Mouse (Mus musculus) activated CD4-positive, CD25-positive, alpha-beta regulatory T cell, adult 4 months (primary cell): ENCODE measurements around the gene Ofd1. TPM values are rescaled to one million over a fixed set of nuclear protein-coding genes. Genes with fewer than 3 reads are reported as not detected.

Source experiments
- ATAC-seq: one replicate; pipeline ENCODE4 v1.8.0; 2017
- polyA plus RNA-seq, 2 experiments: library from polyadenylated mRNA; unstranded; fragments of 100-300 nt; shearing (Covaris generic); gene quantifications; one replicate each; pipeline ENCODE4 v1.2.1; 2017

The Ofd1 gene
- polyA plus RNA-seq, 2 experiments from 2014 or later, result 6.0 to 7.1 TPM

DNA sequence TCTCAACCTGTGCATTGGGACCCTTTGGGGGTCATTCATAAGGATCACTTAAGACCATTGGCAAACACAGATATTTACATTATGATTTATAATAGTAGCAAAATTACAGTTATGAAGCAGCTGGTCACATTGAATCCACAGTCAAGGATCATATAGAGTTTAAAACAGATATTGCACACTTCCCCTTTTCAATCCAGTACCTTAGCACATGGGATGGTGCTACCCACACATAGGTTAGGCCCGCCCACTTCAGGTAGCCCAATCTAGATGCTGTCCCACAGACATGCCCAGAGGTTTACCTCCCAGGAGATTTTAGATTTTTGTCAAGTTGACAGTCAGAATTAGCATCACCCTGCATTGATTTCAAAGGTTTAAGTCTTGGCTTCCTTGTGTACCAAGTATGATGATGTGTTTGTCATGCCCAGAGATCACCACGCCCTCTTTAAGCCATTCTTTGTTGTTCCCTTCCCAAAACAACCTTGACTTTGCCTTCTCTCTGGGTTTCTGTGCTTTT lies 80.5 kb downstream of the Ofd1 start:
- no peak for ATAC-seq

DNA sequence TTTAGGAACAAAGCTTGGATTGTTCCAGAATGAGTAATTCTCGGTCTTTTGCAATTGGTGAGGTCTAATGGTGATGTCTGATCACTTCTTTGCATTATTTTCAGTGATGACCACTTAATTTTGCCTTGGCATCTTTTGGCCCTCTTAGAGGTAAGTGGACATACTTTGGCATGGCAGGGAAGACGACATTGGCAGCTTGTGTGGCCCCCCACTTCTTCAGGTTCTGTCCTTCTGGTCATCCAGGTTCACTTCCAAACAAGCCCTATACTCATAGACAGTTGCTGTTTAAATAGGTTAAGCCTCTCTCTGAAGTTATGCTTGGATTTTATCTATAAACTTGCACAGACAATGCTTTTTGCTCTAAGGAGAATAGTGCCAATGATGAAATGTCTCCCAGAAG lies 81.5 kb downstream of the Ofd1 start:
- ATAC-seq, result no peak

DNA sequence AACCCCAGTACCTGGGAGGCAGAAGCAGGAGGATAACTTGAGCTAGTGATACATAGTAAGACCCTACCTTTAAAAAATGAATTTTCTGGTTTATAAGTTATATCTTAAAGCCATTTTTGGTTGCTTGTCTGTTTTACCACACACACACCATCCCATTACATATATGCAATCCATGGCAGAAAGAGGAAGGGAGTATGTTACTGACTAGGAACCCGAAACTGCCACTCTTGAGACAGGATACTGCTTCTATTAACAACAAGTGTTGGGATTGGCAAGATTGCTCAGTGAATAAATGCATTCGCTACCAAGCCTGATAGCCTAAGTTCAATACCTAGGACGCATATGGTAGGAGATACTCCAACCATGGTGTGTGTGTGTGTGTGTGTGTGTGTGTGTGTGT lies 84.2 kb downstream of the Ofd1 start:
- no peak for ATAC-seq

DNA sequence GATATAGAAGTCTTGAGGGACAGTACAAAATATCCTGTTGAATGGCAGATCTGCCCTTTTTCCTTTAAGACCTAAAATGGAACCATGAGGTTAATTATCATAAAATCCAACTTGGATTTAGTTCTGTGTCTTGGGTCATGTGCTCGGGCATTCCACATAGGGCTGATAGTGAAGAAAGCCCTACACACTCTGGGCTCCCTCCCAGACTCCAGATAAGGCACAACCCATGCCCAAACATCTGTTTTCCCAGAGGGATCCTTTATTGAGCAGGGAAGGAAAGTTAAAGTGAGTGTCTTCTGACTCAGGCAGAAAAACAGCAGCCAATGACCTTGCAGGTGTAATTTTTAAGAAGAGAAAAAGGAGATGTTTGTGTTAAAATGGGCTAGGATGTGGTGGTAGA lies 85.6 kb downstream of the Ofd1 start:
- no peak for ATAC-seq

DNA sequence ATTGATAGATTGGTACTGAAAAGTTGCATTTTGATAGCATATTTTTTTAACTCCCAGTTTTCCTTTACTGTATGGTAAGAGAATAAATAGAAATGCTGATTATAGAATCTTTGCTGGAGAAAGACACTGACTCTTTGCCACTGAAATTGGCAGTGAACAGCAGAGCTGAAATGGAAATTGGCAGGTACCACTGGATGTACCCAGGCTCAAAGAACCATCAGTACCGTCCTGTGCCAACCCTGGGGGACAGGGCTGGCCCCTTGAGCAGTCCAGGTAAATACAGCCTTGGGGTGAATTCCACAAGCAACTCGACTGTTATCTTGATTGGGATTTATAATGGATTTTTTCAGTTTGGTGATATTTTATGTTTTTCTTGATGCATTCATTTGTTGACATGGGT lies 87.1 kb downstream of the Ofd1 start:
- ATAC-seq, result no peak

DNA sequence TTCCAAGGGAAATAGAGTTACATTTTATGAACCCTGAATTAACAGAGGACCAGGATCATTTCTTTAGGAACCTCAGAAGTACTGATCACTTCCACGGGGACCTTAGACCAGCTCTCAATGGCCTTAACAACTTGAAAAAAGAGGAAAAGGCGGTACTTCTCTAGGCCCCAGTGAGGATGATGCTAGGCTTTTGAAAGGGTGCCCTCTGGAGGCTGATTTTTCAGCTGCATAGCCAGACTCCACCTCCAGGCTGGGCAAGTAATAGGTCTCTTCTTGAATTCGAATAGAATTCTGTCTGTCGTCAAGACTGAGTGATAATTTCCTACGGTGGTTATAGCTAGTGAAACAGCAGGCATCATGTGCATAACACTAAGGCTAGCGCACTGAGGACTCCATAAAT lies 88.7 kb downstream of the Ofd1 start:
- ATAC-seq, result peak; percentile 78

DNA sequence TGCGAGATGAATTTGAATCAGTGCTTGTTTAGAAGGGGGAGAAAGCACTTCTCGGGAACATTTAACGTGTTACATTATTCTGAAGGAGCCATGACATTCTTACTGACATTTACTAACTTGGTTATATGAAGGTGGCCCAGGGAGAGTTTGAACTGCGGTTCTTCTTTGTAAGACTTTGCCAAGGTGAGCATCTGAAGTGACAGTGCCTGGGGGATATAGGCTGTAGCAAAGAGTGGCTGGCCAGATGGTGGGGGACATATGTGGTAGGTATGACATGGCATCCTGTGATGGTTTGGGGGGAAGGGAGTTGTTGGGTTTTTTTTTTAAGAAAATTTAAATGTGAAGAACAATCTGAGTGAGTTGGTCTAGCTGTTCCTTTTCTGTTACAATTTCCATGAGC lies 91.9 kb downstream of the Ofd1 start:
- no peak for ATAC-seq

DNA sequence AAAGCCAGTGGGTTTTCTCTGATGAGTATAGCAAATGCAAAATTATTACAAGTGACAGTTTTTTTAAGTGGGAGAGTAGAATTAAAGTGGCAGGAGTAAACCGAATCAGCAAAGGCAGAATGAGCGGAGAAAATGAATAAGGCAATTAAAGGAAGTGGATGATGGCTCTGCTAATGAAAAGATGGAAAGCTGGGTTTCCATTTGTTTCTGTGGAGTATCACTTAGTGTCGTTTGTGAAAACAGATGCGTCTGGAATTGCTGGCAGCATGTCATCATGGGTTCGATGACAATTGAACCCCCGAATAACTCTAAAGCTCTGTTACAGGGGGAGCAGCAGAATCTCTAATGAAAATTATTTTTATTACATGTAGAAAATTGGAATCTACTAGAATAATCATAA lies 92.4 kb downstream of the Ofd1 start:
- ATAC-seq, result no peak

DNA sequence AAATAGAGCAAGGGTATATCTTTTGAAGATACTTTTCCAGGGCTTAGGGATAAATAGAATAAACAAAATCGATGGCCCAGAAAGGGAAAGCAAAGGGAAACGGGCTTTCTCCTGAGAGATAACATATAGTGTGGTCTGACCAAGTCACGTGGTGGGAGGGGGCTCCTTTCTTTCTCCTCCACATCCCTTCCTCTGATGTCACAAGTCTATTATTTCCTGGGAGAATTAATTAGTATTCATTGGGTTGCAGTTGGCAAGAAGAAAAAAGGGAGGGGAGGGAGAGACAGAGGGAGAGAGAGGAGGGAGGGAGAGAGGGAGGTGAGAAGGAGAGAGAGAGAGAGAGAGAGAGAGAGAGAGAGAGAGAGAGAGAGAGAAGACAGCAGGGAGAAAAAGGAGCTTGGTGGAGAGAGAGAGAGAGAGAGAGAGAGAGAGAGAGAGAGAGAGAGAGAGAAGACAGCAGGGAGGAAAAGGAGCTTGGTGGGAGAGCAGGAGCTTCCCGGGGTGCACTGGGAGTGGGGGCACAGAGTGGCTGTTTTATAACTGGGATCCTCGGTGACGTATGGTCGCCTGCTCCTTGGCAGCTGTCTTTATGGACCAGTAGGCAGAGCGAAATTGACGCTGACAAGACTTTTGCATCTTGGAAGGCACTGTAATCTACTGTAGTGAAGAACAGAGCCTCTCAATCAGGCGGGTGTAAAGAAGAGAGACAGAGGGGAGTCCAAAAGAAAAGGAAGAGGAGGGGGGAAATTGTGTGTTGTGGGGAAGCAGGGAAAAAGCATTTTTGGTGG lies 96.1 kb downstream of the Ofd1 start:
- no peak for ATAC-seq

DNA sequence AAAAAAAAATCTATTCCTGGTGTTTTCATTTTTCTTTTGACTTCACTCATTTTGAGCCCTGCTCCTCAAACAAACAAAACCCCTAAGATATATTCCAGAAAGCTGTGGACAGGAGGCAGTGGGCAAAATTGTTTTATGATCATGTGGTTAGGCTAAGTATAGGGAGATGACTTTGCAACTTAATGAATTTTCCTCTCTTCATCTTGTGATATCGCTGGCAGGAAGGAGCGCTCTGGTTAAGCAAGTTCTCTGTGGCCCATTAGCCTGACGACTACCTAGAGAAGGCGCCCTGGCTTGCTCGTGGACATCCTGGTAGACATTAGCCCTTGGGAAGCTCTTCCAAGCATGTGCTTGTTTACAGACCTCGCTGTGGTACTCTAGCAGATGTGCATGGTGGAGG lies 98.7 kb downstream of the Ofd1 start:
- no peak for ATAC-seq

Other genes with a start within 250 kb of the Ofd1 start
- gene Gpm6b, start 201.8 kb downstream of the Ofd1 start, polyA plus RNA-seq, result 10 to 100 TPM; 23.7 to 23.9 TPM
- 10 to 100 TPM; 33.5 to 37.5 TPM for gene Trappc2, start 130 bp downstream of the Ofd1 start, polyA plus RNA-seq
- gene Rab9, start 39.2 kb upstream of the Ofd1 start, polyA plus RNA-seq, result 10 to 100 TPM; 40.8 to 42.2 TPM
- gene Tceanc, start 77.9 kb upstream of the Ofd1 start, polyA plus RNA-seq, result 10 to 100 TPM in 1 of 2 experiments, 1 to 10 TPM in 1; 10.0 to 10.7 TPM
- not detected for gene Egfl6, start 145.0 kb upstream of the Ofd1 start, polyA plus RNA-seq